ENCODE assay signal across 17 mouse cellular contexts in the genomic region with DNA sequence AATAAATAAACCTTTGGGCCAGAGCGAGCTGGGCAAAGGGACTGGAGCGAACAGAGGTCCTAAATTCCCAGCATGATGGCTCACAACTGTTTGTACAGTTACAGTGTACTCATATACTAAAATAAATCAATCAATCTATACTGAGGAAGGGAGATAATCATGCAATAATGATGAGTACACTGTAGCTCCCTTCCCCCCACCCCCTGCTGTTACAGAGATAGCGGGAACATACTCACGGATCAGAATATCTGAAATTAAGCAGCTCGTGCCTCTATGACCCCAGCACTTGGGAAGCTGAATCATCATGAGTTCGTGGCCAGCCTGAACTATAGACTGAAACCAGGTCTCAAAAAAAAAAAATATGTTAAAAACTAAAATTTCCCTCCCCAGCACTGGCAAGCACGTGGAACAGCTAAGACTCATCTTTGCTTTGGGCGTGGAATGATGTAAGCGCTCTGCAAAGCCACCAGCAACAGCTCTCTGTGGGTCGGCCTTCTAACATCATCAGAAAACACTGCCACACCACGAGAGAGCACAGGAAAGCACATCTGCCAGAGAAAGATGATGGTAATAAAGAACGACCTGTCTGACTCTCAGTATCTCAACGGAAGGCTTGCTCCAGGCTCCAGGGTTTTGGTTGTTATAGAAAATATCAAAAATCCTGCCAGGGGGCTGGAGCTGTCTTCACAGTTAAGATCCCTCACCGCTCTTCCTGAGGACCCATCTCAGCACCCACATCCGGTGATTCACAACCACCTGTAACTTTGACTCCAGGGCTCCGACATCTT. TPM values are rescaled to one million over a fixed set of nuclear protein-coding genes. Genes with fewer than 3 reads are reported as not detected.
A peak's percentile ranks its signal among the peaks of the same experiment; 100 is the strongest.
DNase-seq lines count a peak whose midpoint lies in the region; ATAC-seq lines count a peak whose summit lies in the region.
"Had no signal": no experiment of that assay in that cellular context is flagged by ENCODE, and none has a peak within 500 bp of the region (broad histone marks: within the 10 kb centered on the region; RNA-seq: fewer than 3 reads in every experiment).

No protein-coding gene starts in this region.

- no peak for ATAC-seq in forebrain, embryonic 16.5 days
- peak; percentile 41 for ATAC-seq in activated CD4-positive, CD25-positive, alpha-beta regulatory T cell, adult 4 months
- peak; percentile 53 for ATAC-seq in liver, embryonic 16.5 days (ENCODE audit: low read depth)

- H3K9me3 ChIP-seq in forebrain, embryonic 16.5 days (ENCODE audit: control insufficient read depth, low read length) = no peaks in the 10 kb centered on the region
- H3K9me3 ChIP-seq in forebrain, embryonic 10.5 days = no peaks in the 10 kb centered on the region
- no peaks in the 10 kb centered on the region for H3K9me3 ChIP-seq in liver, embryonic 16.5 days (replicated peaks; ENCODE audit: control insufficient read depth, low read length)
- H3K9me3 ChIP-seq: heart, embryonic 13.5 days; hindbrain, embryonic 10.5 days; limb, embryonic 10.5 days; lung, embryonic 15.5 days had no signal

- peak overlapping the region; percentile 68 for H3K27ac ChIP-seq in forebrain, embryonic 16.5 days (ENCODE audit: low read length)
- H3K27ac ChIP-seq in forebrain, embryonic 10.5 days = no peak overlapping the region
- no peak overlapping the region for H3K27ac ChIP-seq in liver, embryonic 16.5 days (ENCODE audit: low read length)
- H3K27ac ChIP-seq: heart, embryonic 13.5 days; hindbrain, embryonic 10.5 days; limb, embryonic 10.5 days; lung, embryonic 15.5 days had no signal

- no peaks in the 10 kb centered on the region for H3K36me3 ChIP-seq in forebrain, embryonic 16.5 days (ENCODE audit: control insufficient read depth, insufficient read depth)
- H3K36me3 ChIP-seq in forebrain, embryonic 10.5 days (replicated peaks) = no peaks in the 10 kb centered on the region
- H3K36me3 ChIP-seq in liver, embryonic 16.5 days (ENCODE audit: control insufficient read depth, insufficient read depth) = no peaks in the 10 kb centered on the region
- H3K36me3 ChIP-seq: heart, embryonic 13.5 days; hindbrain, embryonic 10.5 days; limb, embryonic 10.5 days; lung, embryonic 15.5 days had no signal

- no peak overlapping the region for H3K9ac ChIP-seq in forebrain, embryonic 16.5 days (replicated peaks; ENCODE audit: low read depth, low read length)
- no peak overlapping the region for H3K9ac ChIP-seq in liver, embryonic 16.5 days (ENCODE audit: low read depth, low read length)
- H3K9ac ChIP-seq: heart, embryonic 13.5 days; lung, embryonic 15.5 days had no signal

- WGBS in forebrain, embryonic 16.5 days = 84% methylated on average over 16 of the region's 16 CpGs
- WGBS in forebrain, embryonic 10.5 days = 91% methylated on average over 16 of the region's 16 CpGs
- WGBS in liver, embryonic 16.5 days (ENCODE audit: insufficient replicate concordance) = 46% methylated on average over 16 of the region's 16 CpGs

- DNase-seq in forebrain, embryonic 10.5 days (ENCODE audit: extremely low spot score, low spot score) = no peak
- DNase-seq in thymus, postnatal 25 days = peak; percentile 40
- DNase-seq in embryo, embryonic 9.5 days (ENCODE audit: extremely low spot score) = no peak
- DNase-seq in urinary bladder, postnatal 10 days (ENCODE audit: low spot score) = no peak
- DNase-seq in adipocyte (ENCODE audit: low spot score) = no peak
- DNase-seq: adrenal gland, postnatal 10 days; gastrocnemius, postnatal 10 days; kidney, adult 11 months; kidney, postnatal 14 days; right cerebral cortex, postnatal 14 days had no signal

- H3K27me3 ChIP-seq in forebrain, embryonic 16.5 days (replicated peaks; ENCODE audit: control insufficient read depth, insufficient read depth, low read length) = no peaks in the 10 kb centered on the region
- H3K27me3 ChIP-seq in forebrain, embryonic 10.5 days (ENCODE audit: poor library complexity, severe bottlenecking) = peaks cover 9% of the 10 kb centered on the region; the same call in 1 of the 2 replicates
- H3K27me3 ChIP-seq in liver, embryonic 16.5 days (ENCODE audit: control insufficient read depth, insufficient read depth, low read depth, low read length) = no peaks in the 10 kb centered on the region; the same call in 1 of the 2 replicates
- H3K27me3 ChIP-seq: heart, embryonic 13.5 days; lung, embryonic 15.5 days had no signal

- peaks cover 7% of the 10 kb centered on the region; the same call in 1 of the 2 replicates for H3K4me1 ChIP-seq in forebrain, embryonic 16.5 days (replicated peaks; ENCODE audit: control insufficient read depth, insufficient read depth, low read length)
- peaks cover 5% of the 10 kb centered on the region; the same call in 1 of the 2 replicates for H3K4me1 ChIP-seq in forebrain, embryonic 10.5 days
- H3K4me1 ChIP-seq in liver, embryonic 16.5 days (ENCODE audit: control insufficient read depth, low read depth, low read length) = peaks cover 7% of the 10 kb centered on the region
- H3K4me1 ChIP-seq: limb, embryonic 10.5 days had no signal

- H3K4me2 ChIP-seq in forebrain, embryonic 16.5 days (ENCODE audit: low read length) = no peak overlapping the region
- H3K4me2 ChIP-seq in liver, embryonic 16.5 days (ENCODE audit: low read depth, low read length) = no peak overlapping the region
- H3K4me2 ChIP-seq: heart, embryonic 13.5 days; lung, embryonic 15.5 days had no signal

- H3K4me3 ChIP-seq in forebrain, embryonic 16.5 days (replicated peaks; ENCODE audit: low read length) = no peak overlapping the region
- H3K4me3 ChIP-seq in forebrain, embryonic 10.5 days = no peak overlapping the region
- no peak overlapping the region for H3K4me3 ChIP-seq in liver, embryonic 16.5 days (ENCODE audit: low read depth, low read length)
- H3K4me3 ChIP-seq: heart, embryonic 13.5 days; hindbrain, embryonic 10.5 days; limb, embryonic 10.5 days; lung, embryonic 15.5 days had no signal

RNA-seq across cellular contexts. Expression of gene Sema4d, which starts 6.4 kb away (rescaled TPM):
- polyA plus RNA-seq in forebrain, embryonic 16.5 days (2015; fragmentation: Nextera tagmentation; extraction: Ambion mirVana) = 20.8 and 24.6 TPM in 2 replicates
- polyA plus RNA-seq in forebrain, embryonic 10.5 days (2016; fragmentation: Nextera tagmentation; extraction: Ambion mirVana) = 8.0 and 8.4 TPM in 2 replicates
- 100 to 1,000 TPM; 127 to 150 TPM for polyA plus RNA-seq in activated CD4-positive, CD25-positive, alpha-beta regulatory T cell, adult 4 months (2017; shearing (Covaris generic))
- 3.7 and 4.1 TPM in 2 replicates for polyA plus RNA-seq in liver, embryonic 16.5 days (2015; fragmentation: Nextera tagmentation; extraction: Ambion mirVana)

RNA-seq across cellular contexts. Expression of gene Gadd45g, which starts 46.5 kb away (rescaled TPM):
- polyA plus RNA-seq in forebrain, embryonic 16.5 days (2015; fragmentation: Nextera tagmentation; extraction: Ambion mirVana) = 119 and 122 TPM in 2 replicates
- 102 and 107 TPM in 2 replicates for polyA plus RNA-seq in forebrain, embryonic 10.5 days (2016; fragmentation: Nextera tagmentation; extraction: Ambion mirVana)
- 10 to 100 TPM; 19.4 to 27.4 TPM for polyA plus RNA-seq in activated CD4-positive, CD25-positive, alpha-beta regulatory T cell, adult 4 months (2017; shearing (Covaris generic))
- polyA plus RNA-seq in liver, embryonic 16.5 days (2015; fragmentation: Nextera tagmentation; extraction: Ambion mirVana) = 11.2 and 11.7 TPM in 2 replicates
